Mouse (Mus musculus) embryo, embryonic 11.5 days (tissue): ENCODE measurements around the gene Gtf2b.
A peak's percentile ranks its signal among the peaks of the same experiment; 100 is the strongest.

Experiments used
- DNase-seq: peaks from one replicate; pipeline ENCODE4 v3.0.0-alpha.2; 2012; ENCODE audit warnings: low read depth, low spot score

Gtf2b gene

GRCm38 (mm10) chr3:142764995-142765777 is at the start of gene Gtf2b:
Gene Gtf2b, plus strand, starts transcription at chr3:142765045.
- DNase-seq = peak; percentile 90

- DNase-seq = no peak
Measured at GRCm38 (mm10) chr3:142725481-142725880, 39.4 kb upstream of the Gtf2b start.

GRCm38 (mm10) chr3:142725969-142726672 is 38.7 kb upstream of the Gtf2b start:
- DNase-seq = no peak

GRCm38 (mm10) chr3:142734291-142734690 is 30.6 kb upstream of the Gtf2b start:
- DNase-seq = no peak

GRCm38 (mm10) chr3:142740896-142741295 is 23.9 kb upstream of the Gtf2b start:
- DNase-seq = no peak

- DNase-seq = peak; percentile 59
Measured at GRCm38 (mm10) chr3:142743973-142744898, 20.6 kb upstream of the Gtf2b start.

- DNase-seq = no peak
Measured at GRCm38 (mm10) chr3:142745076-142745475, 19.8 kb upstream of the Gtf2b start.

GRCm38 (mm10) chr3:142747673-142748072 is 17.2 kb upstream of the Gtf2b start:
- no peak for DNase-seq

- no peak for DNase-seq
Measured at GRCm38 (mm10) chr3:142749131-142749530, 15.7 kb upstream of the Gtf2b start.

GRCm38 (mm10) chr3:142755132-142755867 is 9.5 kb upstream of the Gtf2b start:
- no peak for DNase-seq

GRCm38 (mm10) chr3:142757841-142758240 is 7.0 kb upstream of the Gtf2b start:
- DNase-seq = no peak

GRCm38 (mm10) chr3:142758593-142758992 is 6.3 kb upstream of the Gtf2b start:
- no peak for DNase-seq

GRCm38 (mm10) chr3:142760356-142760755 is 4.5 kb upstream of the Gtf2b start:
- DNase-seq = no peak

GRCm38 (mm10) chr3:142765778-142766165 is 927 bp downstream of the Gtf2b start:
- no peak for DNase-seq

GRCm38 (mm10) chr3:142768498-142768897 is 3.7 kb downstream of the Gtf2b start:
- no peak for DNase-seq

- no peak for DNase-seq
Measured at GRCm38 (mm10) chr3:142770518-142770917, 5.7 kb downstream of the Gtf2b start.

GRCm38 (mm10) chr3:142773538-142774191 is 8.8 kb downstream of the Gtf2b start:
- no peak for DNase-seq

GRCm38 (mm10) chr3:142777227-142777626 is 12.4 kb downstream of the Gtf2b start:
- no peak for DNase-seq

- DNase-seq = no peak
Measured at GRCm38 (mm10) chr3:142786423-142787072, 21.7 kb downstream of the Gtf2b start.

GRCm38 (mm10) chr3:142795587-142795986 is 30.7 kb downstream of the Gtf2b start:
- no peak for DNase-seq
